24 mouse cellular contexts compared by ENCODE assay signal in genomic region chr15:85210686-85211085, GRCm38 (mm10). TPM values are rescaled to one million over a fixed set of nuclear protein-coding genes. Genes with fewer than 3 reads are reported as not detected.
DNase-seq lines count a peak whose midpoint lies in the region; ATAC-seq and TF ChIP-seq lines count a peak whose summit lies in the region.
"Had no signal": no experiment of that assay in that cellular context is flagged by ENCODE, and none has a peak within 500 bp of the region (broad histone marks: within the 10 kb centered on the region; RNA-seq: fewer than 3 reads in every experiment).

No protein-coding gene starts in this region.

- H3K4me3 ChIP-seq in megakaryocyte, embryonic 14.5 days (replicated peaks) = peak overlapping the region; percentile 56
- H3K4me3 ChIP-seq in ES-E14 (ENCODE audit: insufficient read depth in 1 of 2, low read depth in 1 of 2, low read length in 2 of 2, poor library complexity in 1 of 2, severe bottlenecking in 1 of 2) = peak overlapping the region; percentile 58 to 76
- peak overlapping the region; percentile 7; the same call in 1 of the 2 replicates for H3K4me3 ChIP-seq in embryonic facial prominence, embryonic 15.5 days (replicated peaks)
- no peak overlapping the region for H3K4me3 ChIP-seq in left cerebral cortex, adult 2 months
- no peak overlapping the region for H3K4me3 ChIP-seq in hindbrain, embryonic 12.5 days
- no peak overlapping the region for H3K4me3 ChIP-seq in heart, embryonic 12.5 days
- H3K4me3 ChIP-seq: gastrocnemius, adult 2 months; kidney, embryonic 15.5 days; liver, embryonic 15.5 days; lung, embryonic 15.5 days; midbrain, embryonic 15.5 days; neural tube, embryonic 12.5 days had no signal

- no peaks in the 10 kb centered on the region for H3K36me3 ChIP-seq in megakaryocyte, embryonic 14.5 days (replicated peaks; ENCODE audit: low read length)
- H3K36me3 ChIP-seq in ES-E14 (ENCODE audit: control insufficient read depth, insufficient read depth, low read length, poor library complexity, severe bottlenecking) = no peaks in the 10 kb centered on the region
- peaks cover 43% of the 10 kb centered on the region for H3K36me3 ChIP-seq in embryonic facial prominence, embryonic 15.5 days
- peaks cover 29% of the 10 kb centered on the region for H3K36me3 ChIP-seq in hindbrain, embryonic 12.5 days
- H3K36me3 ChIP-seq in heart, embryonic 12.5 days = peaks cover 29% of the 10 kb centered on the region
- H3K36me3 ChIP-seq: liver, embryonic 15.5 days; midbrain, embryonic 15.5 days had no signal

- no peak for DNase-seq in ES-E14 (ENCODE audit: low read depth, low spot score)
- DNase-seq in left cerebral cortex, adult 2 months (ENCODE audit: extremely low spot score in 1 of 2, low spot score in 2 of 2) = no peak
- DNase-seq: adrenal gland, adult 2 months; cerebellum, adult 11 months; cerebellum, postnatal 10 days; gastrocnemius, adult 2 months; kidney, adult 11 months; layer of hippocampus, adult 9-11 months; liver; lung, postnatal 36 days; right cerebral cortex, adult 18-20 months; thymus, adult 2 months had no signal

- intact Hi-C loops in left cerebral cortex, adult 2 months (cut with DNase I) = no loop called here

- no peak for TF ChIP-seq CTCF in left cerebral cortex, adult 2 months (IDR thresholded peaks at IDR 0.05)

- H3K9me3 ChIP-seq in megakaryocyte, embryonic 14.5 days = peaks cover 57% of the 10 kb centered on the region
- H3K9me3 ChIP-seq in ES-E14 (ENCODE audit: control insufficient read depth, insufficient read depth, low read depth, low read length) = no peaks in the 10 kb centered on the region
- no peaks in the 10 kb centered on the region; the same call in 1 of the 2 replicates for H3K9me3 ChIP-seq in embryonic facial prominence, embryonic 15.5 days (replicated peaks)
- H3K9me3 ChIP-seq in hindbrain, embryonic 12.5 days (replicated peaks) = peaks cover 20% of the 10 kb centered on the region
- H3K9me3 ChIP-seq in heart, embryonic 12.5 days (replicated peaks) = peaks cover 6% of the 10 kb centered on the region
- H3K9me3 ChIP-seq: liver, embryonic 15.5 days; lung, embryonic 15.5 days; midbrain, embryonic 15.5 days had no signal

- 62% methylated on average over 12 of the region's 12 CpGs for WGBS in embryonic facial prominence, embryonic 15.5 days
- WGBS in hindbrain, embryonic 12.5 days = 88% methylated on average over 12 of the region's 12 CpGs
- 83% methylated on average over 12 of the region's 12 CpGs for WGBS in heart, embryonic 12.5 days

- peaks cover 33% of the 10 kb centered on the region for H3K27me3 ChIP-seq in megakaryocyte, embryonic 14.5 days (replicated peaks)
- H3K27me3 ChIP-seq in embryonic facial prominence, embryonic 15.5 days = no peaks in the 10 kb centered on the region
- H3K27me3 ChIP-seq in hindbrain, embryonic 12.5 days = no peaks in the 10 kb centered on the region
- no peaks in the 10 kb centered on the region for H3K27me3 ChIP-seq in heart, embryonic 12.5 days (replicated peaks)
- H3K27me3 ChIP-seq: kidney, embryonic 15.5 days; lung, embryonic 15.5 days; midbrain, embryonic 15.5 days; neural tube, embryonic 12.5 days had no signal

- H3K9ac ChIP-seq in ES-E14 (ENCODE audit: insufficient read depth, low read depth, low read length, poor library complexity, severe bottlenecking) = peak overlapping the region; percentile 75
- H3K9ac ChIP-seq in embryonic facial prominence, embryonic 15.5 days = no peak overlapping the region
- H3K9ac ChIP-seq in hindbrain, embryonic 12.5 days = no peak overlapping the region
- H3K9ac ChIP-seq in heart, embryonic 12.5 days = no peak overlapping the region
- H3K9ac ChIP-seq: kidney, embryonic 15.5 days; liver, embryonic 15.5 days; lung, embryonic 15.5 days; midbrain, embryonic 15.5 days; neural tube, embryonic 12.5 days had no signal

- no peak overlapping the region for H3K27ac ChIP-seq in ES-E14 (ENCODE audit: insufficient read depth, low read depth, low read length, poor library complexity, severe bottlenecking)
- peak overlapping the region; percentile 63 for H3K27ac ChIP-seq in embryonic facial prominence, embryonic 15.5 days (replicated peaks)
- no peak overlapping the region for H3K27ac ChIP-seq in left cerebral cortex, adult 2 months
- H3K27ac ChIP-seq in hindbrain, embryonic 12.5 days = no peak overlapping the region
- no peak overlapping the region for H3K27ac ChIP-seq in heart, embryonic 12.5 days (ENCODE audit: poor library complexity, severe bottlenecking)
- H3K27ac ChIP-seq: gastrocnemius, adult 2 months; hindbrain, postnatal 0 days; kidney, embryonic 15.5 days; liver, embryonic 15.5 days; lung, embryonic 15.5 days; midbrain, embryonic 15.5 days; neural tube, embryonic 12.5 days had no signal

- no peak for ATAC-seq in megakaryocyte, adult 5-6 weeks (ENCODE audit: poor library complexity, severe bottlenecking)
- no peak for ATAC-seq in embryonic facial prominence, embryonic 15.5 days (ENCODE audit: insufficient number of reproducible peaks, low FRiP score, low TSS enrichment, low read depth)
- no peak for ATAC-seq in hindbrain, embryonic 12.5 days (ENCODE audit: low FRiP score)
- ATAC-seq in heart, embryonic 12.5 days (ENCODE audit: insufficient number of reproducible peaks, low FRiP score) = no peak
- ATAC-seq: forebrain, embryonic 14.5 days; hindbrain, postnatal 0 days; midbrain, embryonic 15.5 days had no signal

- in situ Hi-C loops in ES-E14 (cut with MboI; ENCODE audit: low sequenced_read_pairs in 2 of 2, unreplicated experiment in 2 of 2) = no loop called here

- H3K4me2 ChIP-seq in embryonic facial prominence, embryonic 15.5 days (replicated peaks) = peak overlapping the region; percentile 19
- H3K4me2 ChIP-seq in hindbrain, embryonic 12.5 days (replicated peaks) = no peak overlapping the region
- no peak overlapping the region for H3K4me2 ChIP-seq in heart, embryonic 12.5 days
- H3K4me2 ChIP-seq: kidney, embryonic 15.5 days; liver, embryonic 15.5 days; lung, embryonic 15.5 days; midbrain, embryonic 15.5 days; neural tube, embryonic 12.5 days had no signal

- H3K4me1 ChIP-seq in megakaryocyte, embryonic 14.5 days = peaks cover 4% of the 10 kb centered on the region; the same call in 1 of the 2 replicates
- peaks cover 7 to 29% of the 10 kb centered on the region in 2 experiments; a peak in 3 of 4 replicates for H3K4me1 ChIP-seq in ES-E14 (ENCODE audit: control insufficient read depth in 2 of 2, insufficient read depth in 2 of 2, low read length in 2 of 2, poor library complexity in 1 of 2)
- H3K4me1 ChIP-seq in embryonic facial prominence, embryonic 15.5 days = peaks cover 50% of the 10 kb centered on the region
- H3K4me1 ChIP-seq in hindbrain, embryonic 12.5 days = peaks cover 24% of the 10 kb centered on the region
- H3K4me1 ChIP-seq in heart, embryonic 12.5 days (replicated peaks) = peaks cover 28% of the 10 kb centered on the region

TF ChIP-seq in ES-E14, 5 proteins besides CTCF, POLR2A, EP300 and RAD21:
- TF ChIP-seq ZNF384 (IDR thresholded peaks at IDR 0.05; ENCODE audit: low read depth, low read length) = no peak
- TF ChIP-seq CHD2 (IDR thresholded peaks at IDR 0.05; ENCODE audit: low read depth, low read length) = no peak
- TF ChIP-seq HCFC1 (IDR thresholded peaks at IDR 0.05; ENCODE audit: borderline replicate concordance, insufficient read depth, low read length) = no peak
- TF ChIP-seq ZC3H11A (IDR thresholded peaks at IDR 0.05; ENCODE audit: borderline replicate concordance, low read depth, low read length) = no peak
- TF ChIP-seq MAFK (IDR thresholded peaks at IDR 0.05; ENCODE audit: insufficient read depth, low read depth, low read length) = no peak

RNA-seq across cellular contexts. Expression of gene Fbln1, which starts 4.9 kb away (rescaled TPM):
- polyA plus RNA-seq in megakaryocyte, embryonic 14.5 days (2012; ENCODE audit: insufficient read depth, low replicate concordance) = not detected in 2 replicates
- 0.07 and 0.34 TPM in 2 replicates for total RNA-seq in megakaryocyte, adult 5-6 weeks (2015)
- not detected in 2 replicates for total RNA-seq in megakaryocyte, adult 5-6 weeks (2017)
- 99.6 and 118 TPM in 2 replicates for total RNA-seq in ES-E14 (2012; rRNA removed)
- 258 and 266 TPM in 2 replicates for polyA plus RNA-seq in embryonic facial prominence, embryonic 15.5 days (2015; fragmentation: Nextera tagmentation; extraction: Ambion mirVana)
- total RNA-seq in left cerebral cortex, adult 2 months (2021) = 10 to 100 TPM; 11.4 to 14.4 TPM
- polyA plus RNA-seq in hindbrain, embryonic 12.5 days (2016; fragmentation: Nextera tagmentation; extraction: Ambion mirVana) = 110 and 127 TPM in 2 replicates
- 142 and 145 TPM in 2 replicates for polyA plus RNA-seq in heart, embryonic 12.5 days (2016; fragmentation: Nextera tagmentation; extraction: Ambion mirVana)

Comparison
In these comparisons a context has a peak if more than half of its experiments do, and no peak if none do; other contexts are left out.
1. H3K4me3 ChIP-seq: peak in megakaryocyte, embryonic 14.5 days (single experiment), ES-E14 (2 of 2) and embryonic facial prominence, embryonic 15.5 days (single experiment); none in left cerebral cortex, adult 2 months (single experiment), hindbrain, embryonic 12.5 days (single experiment) and heart, embryonic 12.5 days (single experiment).
2. RNA of gene Fbln1, which starts 4.9 kb away (polyA plus RNA-seq): 258 to 266 TPM in embryonic facial prominence, embryonic 15.5 days, 142 to 145 TPM in heart, embryonic 12.5 days and 110 to 127 TPM in hindbrain, embryonic 12.5 days; not detected in megakaryocyte, embryonic 14.5 days; every median in the first group is over 100 times any median in the second.